Comparison of ENCODE assay signal across 10 mouse cellular contexts in the genomic region with DNA sequence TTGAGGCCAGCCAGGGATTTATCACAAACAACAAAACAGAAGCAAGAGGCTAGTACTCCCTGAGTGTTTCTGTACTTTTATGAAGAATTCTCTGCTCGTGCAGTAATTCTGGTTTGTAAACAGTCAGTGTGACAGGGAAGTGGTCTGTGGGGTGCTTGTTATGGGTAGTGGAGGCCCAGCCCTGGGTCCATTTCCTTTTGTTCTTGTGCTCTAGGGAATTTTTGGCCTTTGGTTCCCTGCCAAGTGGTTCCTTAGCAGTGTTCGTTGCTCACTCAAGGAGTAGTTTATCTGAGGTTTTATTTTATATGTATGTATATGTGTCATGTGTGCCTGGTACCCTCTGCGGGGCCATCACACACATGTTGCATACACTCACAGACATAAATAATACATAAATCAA. TPM values are rescaled to one million over a fixed set of nuclear protein-coding genes. Genes with fewer than 3 reads are reported as not detected.
DNase-seq lines count a peak whose midpoint lies in the region.
"Had no signal": no experiment of that assay in that cellular context is flagged by ENCODE, and none has a peak within 500 bp of the region (broad histone marks: within the 10 kb centered on the region; RNA-seq: fewer than 3 reads in every experiment).

No protein-coding gene starts in this region.

- DNase-seq in adrenal gland, adult 2 months = peak; percentile 43
- DNase-seq in adrenal gland, postnatal 4 days (ENCODE audit: low spot score in 2 of 2) = no peak
- peak; percentile 7 for DNase-seq in left cerebral cortex, postnatal 4 days
- DNase-seq in left cerebral cortex, postnatal 36 days (ENCODE audit: low spot score in 2 of 2) = no peak
- DNase-seq in heart, postnatal 4 days = peak; percentile 39
- DNase-seq in lung, postnatal 14 days = peak; percentile 57
- no peak for DNase-seq in gastrocnemius, postnatal 4 days (ENCODE audit: low spot score in 2 of 2)
- DNase-seq in embryo, embryonic 10 days (ENCODE audit: low spot score) = no peak
- DNase-seq: liver; thymus, postnatal 14 days had no signal

- intact Hi-C loops in left cerebral cortex, postnatal 4 days (cut with DNase I) = no loop called here
- intact Hi-C loops in left cerebral cortex, postnatal 36 days (cut with DNase I) = loop anchor here (10.0 kb wide), 2 partner anchors 252 to 332 kb away; a partner anchor contains a TSS

RNA-seq across cellular contexts. Expression of a gene that starts 7.1 kb away (rescaled TPM):
- total RNA-seq in adrenal gland, adult 2 months (2021) = 10 to 100 TPM; 13.3 to 21.2 TPM
- polyA plus RNA-seq in adrenal gland, adult 2 months (2012; rRNA removed) = 17.2 and 18.3 TPM in 2 replicates
- total RNA-seq in adrenal gland, postnatal 4 days (2021) = 10 to 100 TPM; 18.8 to 19.5 TPM
- 10 to 100 TPM; 22.7 to 24.9 TPM for total RNA-seq in left cerebral cortex, postnatal 4 days (2021)
- total RNA-seq in left cerebral cortex, postnatal 36 days (2021) = 10 to 100 TPM; 24.3 to 24.4 TPM
- 1 to 10 TPM; 8.7 to 9.1 TPM for total RNA-seq in heart, postnatal 4 days (2021)
- 1 to 10 TPM; 7.7 to 8.9 TPM for total RNA-seq in gastrocnemius, postnatal 4 days (2021)

Comparison
In these comparisons a context has a peak if more than half of its experiments do, and no peak if none do; other contexts are left out.
1. DNase-seq: peak in adrenal gland, adult 2 months (single experiment), left cerebral cortex, postnatal 4 days (single experiment), heart, postnatal 4 days (single experiment) and lung, postnatal 14 days (single experiment); none in adrenal gland, postnatal 4 days (0 of 2), left cerebral cortex, postnatal 36 days (0 of 2), gastrocnemius, postnatal 4 days (0 of 2) and embryo, embryonic 10 days (single experiment).